Mouse (Mus musculus): ENCODE measurements around the gene Sfxn4.

Gene Sfxn4

GRCm38 (mm10) chr19:60843324-60843723 lies 18.0 kb downstream of the Sfxn4 start:
- in situ Hi-C loops (cut with MboI, MseI), result loop anchor here (5.0 kb wide), 1 partner anchor 234 kb away; no protein-coding TSS in a partner anchor

- in situ Hi-C loops (cut with MboI, MseI), result no loop called here
These were observed 23.5 kb downstream of the Sfxn4 start for GRCm38 (mm10) chr19:60837747-60838146.

DNA sequence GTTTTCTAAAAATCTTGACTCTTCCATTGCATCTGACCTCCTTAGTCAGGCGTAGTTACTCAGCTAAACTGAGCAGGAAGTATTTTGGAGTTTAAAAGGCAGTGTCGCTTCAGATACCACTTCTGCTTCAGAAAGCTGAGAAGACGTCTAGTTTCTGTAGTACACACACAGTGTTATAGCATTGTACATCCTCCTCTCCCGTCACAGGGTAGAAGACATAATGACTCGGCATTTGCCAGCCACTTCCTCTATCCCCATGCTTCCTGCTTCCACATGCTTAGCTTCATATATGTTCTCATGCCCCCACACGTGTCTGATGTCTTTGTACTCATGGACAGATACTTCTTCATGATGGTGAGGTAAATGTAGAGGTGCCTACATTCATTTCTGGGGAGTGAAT lies 42.6 kb downstream of the Sfxn4 start:
- in situ Hi-C loops (cut with MboI, MseI), result no loop called here

- in situ Hi-C loops (cut with MboI, MseI), result no loop called here
These were observed 48.1 kb downstream of the Sfxn4 start for GRCm38 (mm10) chr19:60813133-60813532.

DNA sequence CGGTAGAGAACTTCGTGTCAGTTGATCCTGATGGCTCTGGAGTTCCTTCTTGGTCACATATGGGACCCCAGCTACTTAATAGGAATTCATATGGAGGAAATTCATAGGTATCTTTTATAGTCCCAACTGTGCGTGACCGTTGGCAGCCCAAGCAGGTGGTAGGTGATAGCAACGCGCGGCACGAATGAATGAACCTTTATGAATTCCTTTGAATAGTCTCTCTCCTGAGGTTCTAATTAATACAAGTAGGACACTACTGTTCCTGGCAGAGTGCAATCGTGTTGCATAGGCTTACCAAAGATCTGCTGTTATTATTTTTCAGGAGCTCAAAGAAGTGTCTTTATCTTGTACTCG lies 49.3 kb downstream of the Sfxn4 start:
- in situ Hi-C loops (cut with MboI, MseI), result no loop called here

DNA sequence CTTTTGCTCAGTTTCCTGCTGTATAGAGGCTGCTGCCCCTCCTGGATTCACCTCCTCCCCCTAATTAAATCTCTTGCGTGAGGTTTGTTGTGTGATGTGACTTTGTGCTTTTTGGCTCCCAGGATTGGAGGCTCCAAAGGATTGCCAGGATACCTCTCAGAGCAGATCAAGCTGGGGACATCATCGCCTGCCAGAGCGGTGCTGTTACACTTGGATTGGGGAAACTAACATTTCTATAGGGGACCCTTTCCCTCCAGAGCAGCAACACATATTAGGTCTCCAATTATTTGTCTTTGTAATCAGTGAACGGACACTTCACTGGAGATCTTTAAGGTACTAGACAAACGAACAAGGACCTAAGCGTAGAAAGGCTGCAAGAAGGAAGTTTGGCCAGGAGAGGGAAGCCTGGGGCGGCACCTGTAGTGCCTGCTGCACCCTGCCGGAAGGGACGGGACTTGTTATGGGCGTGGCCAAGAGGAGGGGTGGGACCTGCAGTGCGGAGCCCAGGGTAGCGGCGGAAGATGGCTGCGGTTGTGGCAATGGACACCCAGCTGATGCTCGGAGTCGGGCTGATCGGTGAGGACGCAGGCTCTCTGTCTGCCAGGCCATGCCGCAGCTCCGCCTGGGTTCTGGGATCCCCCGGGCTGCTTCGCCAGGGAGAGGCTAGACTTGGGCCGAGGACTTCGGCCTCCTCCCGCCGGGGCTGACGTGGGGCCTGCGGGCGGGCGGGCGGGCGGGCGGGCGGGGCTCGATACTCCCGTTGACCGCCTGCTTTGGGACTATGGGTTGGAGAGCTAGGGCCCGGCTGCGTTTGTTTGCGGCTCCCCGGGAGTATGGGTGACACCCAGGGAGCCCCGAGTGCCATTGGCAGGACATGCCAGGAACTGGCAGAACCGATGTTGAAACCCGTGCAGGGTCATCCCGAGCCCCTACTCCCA lies 49.9 kb downstream of the Sfxn4 start, which contains the start of gene Fam45a:
Fam45a (plus strand) TSS at position 488 of the 938 bp plus-strand sequence.
- in situ Hi-C loops (cut with MboI, MseI), result no loop called here

DNA sequence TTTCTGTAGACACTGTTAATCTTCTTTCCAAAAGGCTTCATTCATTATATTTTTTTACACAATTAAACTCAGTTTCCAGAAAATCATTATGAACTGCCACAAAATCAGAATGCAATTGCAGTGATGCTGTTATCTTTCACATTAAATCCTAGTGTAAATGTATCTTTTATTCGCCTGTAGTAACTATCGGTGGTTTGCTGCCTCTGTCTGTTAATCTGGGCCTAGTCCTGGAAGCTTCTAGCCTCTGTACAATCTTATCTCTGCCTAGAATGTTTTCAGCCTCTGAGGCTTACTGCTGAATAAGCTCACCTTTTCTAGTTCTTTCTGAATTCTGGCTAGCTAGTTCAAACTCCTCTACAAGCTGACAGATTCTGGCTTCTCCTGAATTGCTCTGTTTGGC lies 51.4 kb downstream of the Sfxn4 start:
- in situ Hi-C loops (cut with MboI, MseI), result no loop called here

GRCm38 (mm10) chr19:60804903-60805302 lies 56.4 kb downstream of the Sfxn4 start:
- in situ Hi-C loops (cut with MboI, MseI), result no loop called here

DNA sequence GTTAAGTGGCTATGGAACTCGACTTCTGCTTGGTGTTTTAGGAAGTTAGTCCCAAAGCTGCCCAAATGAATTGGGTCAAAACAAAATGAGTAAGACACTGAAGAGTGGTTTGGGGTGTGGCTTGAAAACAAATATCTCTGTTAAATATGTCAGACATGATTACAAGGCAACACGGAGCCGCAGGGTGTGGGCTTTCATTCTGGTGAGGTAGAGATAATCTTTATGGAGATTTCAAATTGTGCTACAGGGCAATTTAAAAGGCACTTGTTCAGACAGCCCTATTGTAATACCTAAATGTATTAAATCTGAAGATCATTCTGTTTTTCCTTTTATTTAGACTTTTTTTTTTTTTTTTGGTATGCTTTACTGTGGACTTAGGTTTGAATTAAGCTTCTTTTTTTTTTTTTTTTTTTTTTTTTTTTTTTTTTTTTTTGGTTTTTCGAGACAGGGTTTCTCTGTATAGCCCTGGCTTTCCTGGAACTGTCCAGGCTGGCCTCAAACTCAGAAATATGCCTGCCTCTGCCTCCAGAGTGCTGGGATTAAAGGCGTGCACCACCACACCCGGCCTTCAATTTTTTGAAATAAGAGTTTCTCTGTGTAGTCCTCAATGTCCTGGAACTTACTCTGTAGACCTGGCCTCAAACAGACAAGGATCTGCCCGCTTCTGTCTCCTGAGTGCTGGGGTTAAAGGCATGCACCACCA lies 61.3 kb downstream of the Sfxn4 start:
- in situ Hi-C loops (cut with MboI, MseI), result loop anchor here (5.0 kb wide), 1 partner anchor 67 kb away; no protein-coding TSS in a partner anchor

- in situ Hi-C loops (cut with MboI, MseI), result loop anchor here (5.0 kb wide), 1 partner anchor 70 kb away; no protein-coding TSS in a partner anchor
These were observed 63.9 kb downstream of the Sfxn4 start for GRCm38 (mm10) chr19:60797415-60797814.

DNA sequence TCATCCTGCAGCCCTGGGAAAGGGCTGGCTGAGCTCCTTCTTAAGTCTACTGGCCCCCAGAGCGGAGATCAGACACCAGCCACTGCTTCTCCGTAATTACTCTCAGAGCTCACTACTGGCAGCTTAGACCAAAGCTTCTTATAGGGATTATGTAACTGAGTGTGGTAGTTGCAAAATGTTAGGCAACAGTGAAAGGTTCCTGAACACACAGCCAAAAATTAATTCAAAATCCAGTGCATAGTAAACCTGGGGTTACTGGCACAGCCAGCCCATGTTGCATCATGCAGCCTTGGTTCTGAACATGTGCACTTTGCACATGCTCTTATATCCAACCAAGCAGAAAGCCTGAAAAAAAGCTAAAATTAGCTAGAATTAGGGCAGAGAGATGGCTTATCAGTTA lies 66.0 kb downstream of the Sfxn4 start:
- in situ Hi-C loops (cut with MboI, MseI), result loop anchor here (5.0 kb wide), 1 partner anchor 72 kb away; no protein-coding TSS in a partner anchor

DNA sequence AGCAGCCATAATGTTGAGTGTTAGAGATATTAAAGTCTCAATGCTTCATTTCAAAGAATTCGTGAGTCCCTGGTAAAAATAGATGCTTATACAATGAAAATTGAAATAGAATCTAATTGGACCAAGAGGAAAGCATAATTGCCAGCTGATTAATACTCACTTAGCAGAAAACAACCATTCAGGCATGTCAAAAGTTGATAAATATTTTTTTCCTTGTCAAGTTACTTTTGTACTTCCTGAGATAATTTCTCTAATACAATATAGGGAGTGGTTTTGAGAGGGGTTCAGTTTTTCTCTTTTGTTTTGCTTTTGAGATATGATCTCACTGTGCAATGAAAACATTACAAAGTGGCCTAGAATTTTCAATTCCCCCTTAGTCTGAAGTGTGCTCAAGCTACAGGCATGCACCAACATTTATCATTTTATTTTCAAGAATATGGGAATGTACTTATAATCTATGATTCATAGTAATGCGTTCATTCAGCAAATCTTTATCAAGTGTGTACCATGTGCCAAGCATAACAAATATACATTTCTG lies 68.0 kb downstream of the Sfxn4 start:
- in situ Hi-C loops (cut with MboI, MseI), result no loop called here

GRCm38 (mm10) chr19:60791164-60791563 lies 70.1 kb downstream of the Sfxn4 start:
- in situ Hi-C loops (cut with MboI, MseI), result no loop called here

GRCm38 (mm10) chr19:60790551-60791161 lies 70.6 kb downstream of the Sfxn4 start, which contains the start of gene Eif3a:
Gene Eif3a, minus strand, starts transcription at chr19:60790658.
- in situ Hi-C loops (cut with MboI, MseI), result no loop called here

DNA sequence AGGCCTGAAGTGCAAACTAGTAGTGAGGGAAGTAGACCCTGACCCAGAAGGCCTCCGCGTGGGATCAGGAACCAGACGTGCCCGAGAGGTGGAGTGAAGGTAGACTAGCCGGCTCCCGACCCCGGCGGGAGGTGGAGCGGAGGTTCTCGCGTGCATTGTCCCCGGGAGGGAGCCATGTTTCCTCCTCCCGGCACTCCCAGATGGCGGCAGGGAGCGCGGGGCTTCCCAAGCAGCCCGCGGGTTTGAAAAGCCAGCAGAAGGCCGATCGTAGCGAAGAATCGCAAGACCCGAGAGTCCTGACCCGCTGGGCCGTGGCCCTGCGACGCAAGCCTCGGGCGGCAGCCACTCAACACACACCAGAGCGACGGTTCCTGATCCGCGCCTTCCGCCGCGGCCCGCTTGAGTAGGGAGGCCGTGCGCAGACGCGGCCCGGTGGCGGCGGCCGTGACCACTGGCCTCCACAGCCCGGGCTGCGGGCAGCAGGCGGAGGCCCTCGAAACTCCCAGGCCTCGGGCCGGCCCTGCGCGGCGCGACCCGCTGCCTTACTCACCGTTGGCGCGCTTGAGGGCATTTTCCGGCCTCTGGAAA lies 71.3 kb downstream of the Sfxn4 start:
- in situ Hi-C loops (cut with MboI, MseI), result loop anchor here (10.0 kb wide), 1 partner anchor 1455 kb away; no protein-coding TSS in a partner anchor

GRCm38 (mm10) chr19:60789452-60789851 lies 71.8 kb downstream of the Sfxn4 start:
- in situ Hi-C loops (cut with MboI, MseI), result loop anchor here (10.0 kb wide), 1 partner anchor 1455 kb away; no protein-coding TSS in a partner anchor

DNA sequence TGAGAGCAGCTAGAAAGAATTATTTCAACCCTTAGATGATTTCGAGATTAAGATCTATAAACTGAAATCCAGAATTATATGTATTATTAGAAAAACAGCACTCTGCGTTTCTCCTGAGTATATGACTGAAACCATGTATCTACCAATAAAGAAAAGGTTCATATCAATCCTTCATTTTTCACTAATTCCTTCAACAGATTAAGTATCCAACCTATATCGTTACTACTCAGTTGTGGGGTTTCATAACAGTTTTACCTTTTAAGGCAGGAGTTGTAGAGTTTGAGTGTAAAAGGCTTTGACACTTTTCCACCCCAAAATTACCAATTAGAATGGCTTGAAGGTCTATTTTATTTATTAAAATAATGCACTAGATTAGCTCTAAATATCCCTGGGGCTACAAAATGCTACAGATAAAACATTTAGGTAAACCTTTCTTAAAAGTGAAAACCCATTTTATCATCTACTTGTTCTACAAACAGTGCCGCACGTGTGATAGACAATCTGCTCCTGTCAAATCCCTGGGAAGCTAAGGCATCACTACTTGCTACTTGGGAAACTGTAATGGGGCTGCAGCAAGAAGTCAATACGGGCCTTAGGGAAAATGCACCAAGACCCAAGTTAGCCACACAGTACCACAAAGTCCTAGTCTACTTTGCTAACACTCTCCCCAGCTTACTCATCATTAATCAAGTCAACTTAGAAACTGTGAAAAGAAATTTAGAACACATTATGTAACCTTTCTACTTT lies 72.9 kb downstream of the Sfxn4 start:
- in situ Hi-C loops (cut with MboI, MseI), result loop anchor here (10.0 kb wide), 1 partner anchor 1454 kb away; no protein-coding TSS in a partner anchor

DNA sequence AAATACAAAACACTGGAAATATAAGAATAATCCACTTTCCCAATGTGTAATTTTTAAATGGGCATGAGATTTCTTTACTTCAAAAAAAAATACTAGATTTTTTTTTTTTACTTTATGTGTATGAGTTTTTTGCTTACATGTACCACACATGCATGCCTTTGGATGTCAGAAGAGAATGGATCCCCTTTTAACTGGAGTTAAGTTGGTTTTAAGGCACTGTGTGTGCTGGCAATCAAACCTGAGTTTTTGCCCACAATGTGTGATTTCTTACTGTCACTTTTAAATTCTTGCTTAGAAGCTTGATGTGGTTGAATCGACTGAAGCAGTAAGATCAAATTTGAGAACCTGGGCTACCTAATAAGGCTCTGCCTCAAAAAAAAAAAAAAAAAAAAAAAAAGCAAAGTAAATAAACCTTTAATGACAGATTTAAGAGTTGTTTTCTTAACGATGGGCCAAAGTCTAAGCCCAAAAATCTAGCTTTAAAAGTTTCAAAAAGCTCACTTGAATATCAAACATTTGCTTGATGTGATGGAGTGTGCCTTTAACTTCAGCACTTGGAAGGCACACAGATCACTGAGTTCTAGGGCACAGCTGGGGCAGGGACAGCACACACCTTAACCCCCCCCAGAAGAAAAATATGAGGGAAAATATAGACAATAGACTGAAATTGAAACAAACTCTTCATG lies 73.7 kb downstream of the Sfxn4 start:
- in situ Hi-C loops (cut with MboI, MseI), result loop anchor here (10.0 kb wide), 1 partner anchor 1453 kb away; no protein-coding TSS in a partner anchor
